In the genomic region with DNA sequence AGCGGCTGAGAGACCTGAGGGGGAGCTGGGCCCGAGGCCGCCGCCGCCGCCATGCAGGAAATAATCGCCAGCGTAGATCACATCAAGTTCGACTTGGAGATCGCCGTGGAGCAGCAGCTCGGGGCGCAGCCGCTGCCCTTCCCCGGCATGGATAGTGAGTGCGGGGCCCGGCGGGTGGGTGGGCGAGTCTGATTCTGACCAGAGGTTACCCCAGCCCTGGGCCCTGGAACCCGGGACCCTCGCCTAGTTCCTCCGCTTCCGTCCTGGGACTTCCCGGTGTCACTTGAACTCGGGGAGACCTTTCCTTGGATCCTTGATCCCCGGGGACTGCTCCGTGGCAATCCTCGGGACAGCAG, we compare ENCODE assay signal across 8 mouse cellular contexts. TPM values are rescaled to one million over a fixed set of nuclear protein-coding genes. Genes with fewer than 3 reads are reported as not detected.
DNase-seq lines count a peak whose midpoint lies in the region; ATAC-seq and TF ChIP-seq lines count a peak whose summit lies in the region.

No protein-coding gene starts in this region.

- H3K36me3 ChIP-seq in kidney, postnatal 0 days (ENCODE audit: insufficient read depth, low read length), result 0 out of 2 replicates have a peak, but pooled peaks cover 20% of the 10 kb centered on the region
- H3K36me3 ChIP-seq in embryonic facial prominence, embryonic 12.5 days, result peaks cover 38% of the 10 kb centered on the region
- peaks cover 42% of the 10 kb centered on the region for H3K36me3 ChIP-seq in intestine, embryonic 14.5 days (ENCODE audit: control insufficient read depth, insufficient read depth, low read length)
- peaks cover 8% of the 10 kb centered on the region for H3K36me3 ChIP-seq in myocyte (ENCODE audit: control insufficient read depth, insufficient read depth)

- peak overlapping the region; percentile 83 for H3K4me3 ChIP-seq in kidney, postnatal 0 days (replicated peaks; ENCODE audit: low read depth, low read length)
- peak overlapping the region; percentile 91 for H3K4me3 ChIP-seq in embryonic facial prominence, embryonic 12.5 days
- peak overlapping the region; percentile 92 for H3K4me3 ChIP-seq in intestine, embryonic 14.5 days (ENCODE audit: low read depth, low read length)
- peak overlapping the region; percentile 87 for H3K4me3 ChIP-seq in myocyte

- peak overlapping the region; percentile 44 for H3ac ChIP-seq in myocyte (ENCODE audit: control insufficient read depth, insufficient read length)

- WGBS in kidney, postnatal 0 days, result 0% methylated on average over 27 of the region's 28 CpGs
- 0% methylated on average over 22 of the region's 28 CpGs for WGBS in embryonic facial prominence, embryonic 12.5 days
- WGBS in intestine, embryonic 14.5 days, result 0% methylated on average over 27 of the region's 28 CpGs

- peaks cover 46% of the 10 kb centered on the region for H3K79me2 ChIP-seq in myocyte (ENCODE audit: control insufficient read depth, insufficient read depth)

- H3K27me3 ChIP-seq in kidney, postnatal 0 days (ENCODE audit: insufficient read depth, low read length), result no peaks in the 10 kb centered on the region
- no peaks in the 10 kb centered on the region for H3K27me3 ChIP-seq in embryonic facial prominence, embryonic 12.5 days
- no peaks in the 10 kb centered on the region for H3K27me3 ChIP-seq in intestine, embryonic 14.5 days (replicated peaks; ENCODE audit: control insufficient read depth, insufficient read depth, low read length)
- H3K27me3 ChIP-seq in myocyte (ENCODE audit: control insufficient read depth, insufficient read depth, insufficient read length), result no peaks in the 10 kb centered on the region

- H3K4me1 ChIP-seq in kidney, postnatal 0 days (replicated peaks; ENCODE audit: insufficient read depth, low read length), result peaks cover 12% of the 10 kb centered on the region
- H3K4me1 ChIP-seq in embryonic facial prominence, embryonic 12.5 days, result peaks cover 21% of the 10 kb centered on the region
- H3K4me1 ChIP-seq in intestine, embryonic 14.5 days (replicated peaks; ENCODE audit: control insufficient read depth, insufficient read depth, low read length), result peaks cover 16% of the 10 kb centered on the region

- DNase-seq in kidney, postnatal 0 days (ENCODE audit: low spot score), result no peak
- DNase-seq in kidney, postnatal 25 days, result no peak
- no peak for DNase-seq in intestine, embryonic 14.5 days (ENCODE audit: low spot score)
- DNase-seq in spleen, adult 12 weeks (ENCODE audit: low spot score), result no peak
- DNase-seq in left cerebral cortex, postnatal 10 days (ENCODE audit: extremely low spot score in 1 of 2, low spot score in 2 of 2), result no peak
- DNase-seq in adrenal gland, postnatal 14 days, result no peak

- H3K27ac ChIP-seq in kidney, postnatal 0 days, result peak overlapping the region; percentile 91
- peak overlapping the region; percentile 83 for H3K27ac ChIP-seq in embryonic facial prominence, embryonic 12.5 days
- peak overlapping the region; percentile 88 for H3K27ac ChIP-seq in intestine, embryonic 14.5 days (ENCODE audit: low read depth)

- no peak for TF ChIP-seq POLR2A in myocyte (IDR thresholded peaks at IDR 0.05; ENCODE audit: insufficient read length, low read depth)

- H3K9me3 ChIP-seq in kidney, postnatal 0 days (replicated peaks; ENCODE audit: low read length), result no peaks in the 10 kb centered on the region
- no peaks in the 10 kb centered on the region for H3K9me3 ChIP-seq in embryonic facial prominence, embryonic 12.5 days
- H3K9me3 ChIP-seq in intestine, embryonic 14.5 days (ENCODE audit: control insufficient read depth, low read length), result no peaks in the 10 kb centered on the region

- ATAC-seq in kidney, postnatal 0 days (replicated peaks; ENCODE audit: low FRiP score, low read depth), result peak; percentile 55
- peak; percentile 53; the same call in 1 of the 2 replicates for ATAC-seq in embryonic facial prominence, embryonic 12.5 days (ENCODE audit: insufficient number of reproducible peaks, insufficient read depth, low FRiP score, low TSS enrichment)
- ATAC-seq in intestine, embryonic 14.5 days (replicated peaks; ENCODE audit: low FRiP score, low TSS enrichment, low read depth), result peak; percentile 65

- intact Hi-C loops in left cerebral cortex, postnatal 10 days (cut with DNase I), result loop anchor here (1.0 kb wide), 1 partner anchor 27 kb away; the partner anchor contains the start of genes Bud31 and Pdap1

- H3K9ac ChIP-seq in kidney, postnatal 0 days (ENCODE audit: low read depth, low read length), result peak overlapping the region; percentile 96
- H3K9ac ChIP-seq in embryonic facial prominence, embryonic 12.5 days, result peak overlapping the region; percentile 94
- peak overlapping the region; percentile 98 for H3K9ac ChIP-seq in intestine, embryonic 14.5 days (ENCODE audit: low read length)

- peak overlapping the region; percentile 92 for H3K4me2 ChIP-seq in kidney, postnatal 0 days (ENCODE audit: low read length)
- H3K4me2 ChIP-seq in embryonic facial prominence, embryonic 12.5 days (replicated peaks), result peak overlapping the region; percentile 93
- H3K4me2 ChIP-seq in intestine, embryonic 14.5 days (ENCODE audit: low read length), result peak overlapping the region; percentile 95
- peak overlapping the region; percentile 81 for H3K4me2 ChIP-seq in myocyte (ENCODE audit: low read depth)

- TF ChIP-seq CTCF in kidney, postnatal 0 days (IDR thresholded peaks at IDR 0.05; ENCODE audit: low read depth), result no peak

TF ChIP-seq in myocyte, 11 proteins besides CTCF, POLR2A, EP300 and RAD21:
- TF ChIP-seq MYOG (IDR thresholded peaks at IDR 0.05; ENCODE audit: control insufficient read depth in 1 of 3, insufficient read depth in 1 of 3, insufficient read length in 2 of 3, low read depth in 2 of 3) (no peak), MAX (IDR thresholded peaks at IDR 0.05; ENCODE audit: low read depth) (no peak), POLR2AphosphoS2 (IDR thresholded peaks at IDR 0.05; ENCODE audit: insufficient read length, low read depth) (peak; percentile 6), REST (IDR thresholded peaks at IDR 0.05; ENCODE audit: insufficient read depth, insufficient read length) (no peak), SRF (IDR thresholded peaks at IDR 0.05; ENCODE audit: control insufficient read depth, insufficient read length, low read depth) (no peak)

RNA-seq across cellular contexts. Expression of gene Cpsf4, which starts 0.3 kb away (rescaled TPM):
- 35.5 and 38.5 TPM in 2 replicates for polyA plus RNA-seq in kidney, postnatal 0 days (2015; fragmentation: Nextera tagmentation; extraction: Ambion mirVana)
- polyA plus RNA-seq in embryonic facial prominence, embryonic 12.5 days (2016; fragmentation: Nextera tagmentation; extraction: Ambion mirVana), result 62.8 and 65.2 TPM in 2 replicates
- 29.6 and 32.0 TPM in 2 replicates for polyA plus RNA-seq in intestine, embryonic 14.5 days (2014; fragmentation: Nextera tagmentation; extraction: Ambion mirVana)
- polyA plus RNA-seq in myocyte (2012; fragmentation: generic; extraction: Trizol), result 31.3 TPM
- total RNA-seq in left cerebral cortex, postnatal 10 days (2021), result 10 to 100 TPM; 29.1 to 29.2 TPM
- total RNA-seq in adrenal gland, postnatal 14 days (2021), result 21.2 and 23.2 TPM in 2 replicates

RNA-seq across cellular contexts. Expression of gene Ptcd1, which starts 0.4 kb away (rescaled TPM):
- 14.7 and 15.2 TPM in 2 replicates for polyA plus RNA-seq in kidney, postnatal 0 days (2015; fragmentation: Nextera tagmentation; extraction: Ambion mirVana)
- polyA plus RNA-seq in embryonic facial prominence, embryonic 12.5 days (2016; fragmentation: Nextera tagmentation; extraction: Ambion mirVana), result 21.6 and 22.8 TPM in 2 replicates
- polyA plus RNA-seq in intestine, embryonic 14.5 days (2014; fragmentation: Nextera tagmentation; extraction: Ambion mirVana), result 12.6 and 13.1 TPM in 2 replicates
- 16.6 TPM for polyA plus RNA-seq in myocyte (2012; fragmentation: generic; extraction: Trizol)
- 10 to 100 TPM; 14.2 to 16.1 TPM for total RNA-seq in left cerebral cortex, postnatal 10 days (2021)
- total RNA-seq in adrenal gland, postnatal 14 days (2021), result 27.0 and 28.3 TPM in 2 replicates

RNA-seq across cellular contexts. Expression of gene Atp5j2, which starts 24.6 kb away (rescaled TPM):
- polyA plus RNA-seq in kidney, postnatal 0 days (2015; fragmentation: Nextera tagmentation; extraction: Ambion mirVana), result 678 and 711 TPM in 2 replicates
- polyA plus RNA-seq in embryonic facial prominence, embryonic 12.5 days (2016; fragmentation: Nextera tagmentation; extraction: Ambion mirVana), result 539 and 600 TPM in 2 replicates
- 681 and 724 TPM in 2 replicates for polyA plus RNA-seq in intestine, embryonic 14.5 days (2014; fragmentation: Nextera tagmentation; extraction: Ambion mirVana)
- 683 TPM for polyA plus RNA-seq in myocyte (2012; fragmentation: generic; extraction: Trizol)
- 100 to 1,000 TPM; 267 to 289 TPM for total RNA-seq in left cerebral cortex, postnatal 10 days (2021)
- 774 and 783 TPM in 2 replicates for total RNA-seq in adrenal gland, postnatal 14 days (2021)

RNA-seq across cellular contexts. Expression of gene Bud31, which starts 27.1 kb away (rescaled TPM):
- 185 and 186 TPM in 2 replicates for polyA plus RNA-seq in kidney, postnatal 0 days (2015; fragmentation: Nextera tagmentation; extraction: Ambion mirVana)
- 218 and 235 TPM in 2 replicates for polyA plus RNA-seq in embryonic facial prominence, embryonic 12.5 days (2016; fragmentation: Nextera tagmentation; extraction: Ambion mirVana)
- polyA plus RNA-seq in intestine, embryonic 14.5 days (2014; fragmentation: Nextera tagmentation; extraction: Ambion mirVana), result 187 and 188 TPM in 2 replicates
- 130 TPM for polyA plus RNA-seq in myocyte (2012; fragmentation: generic; extraction: Trizol)
- 10 to 100 TPM; 85.7 to 86.1 TPM for total RNA-seq in left cerebral cortex, postnatal 10 days (2021)
- 106 and 112 TPM in 2 replicates for total RNA-seq in adrenal gland, postnatal 14 days (2021)

RNA-seq across cellular contexts. Expression of gene Pdap1, which starts 27.2 kb away (rescaled TPM):
- polyA plus RNA-seq in kidney, postnatal 0 days (2015; fragmentation: Nextera tagmentation; extraction: Ambion mirVana), result 89.9 and 95.7 TPM in 2 replicates
- 129 and 130 TPM in 2 replicates for polyA plus RNA-seq in embryonic facial prominence, embryonic 12.5 days (2016; fragmentation: Nextera tagmentation; extraction: Ambion mirVana)
- 85.9 and 98.7 TPM in 2 replicates for polyA plus RNA-seq in intestine, embryonic 14.5 days (2014; fragmentation: Nextera tagmentation; extraction: Ambion mirVana)
- 98.9 TPM for polyA plus RNA-seq in myocyte (2012; fragmentation: generic; extraction: Trizol)
- total RNA-seq in left cerebral cortex, postnatal 10 days (2021), result 100 to 1,000 TPM; 106 to 111 TPM
- 101 and 108 TPM in 2 replicates for total RNA-seq in adrenal gland, postnatal 14 days (2021)
